Mouse (Mus musculus) kidney, adult 2 months (tissue): ENCODE measurements around the gene Cenpl.

Experiments used
- CTCF ChIP-seq: fragments of 200-500 bp; conservative IDR thresholded peaks from 2 replicates; pipeline ENCODE4 v1.5.1; 2011; ENCODE audit warnings: low read depth, mild to moderate bottlenecking, control low read depth, low read length, moderate library complexity, mixed read lengths; ENCODE audit not compliant: insufficient read depth, insufficient read length
- POLR2A ChIP-seq: fragments of 200-500 bp; IDR thresholded peaks from one replicate; pipeline ENCODE4 v1.6.1; 2011; ENCODE audit warnings: low read depth, low read length, control low read depth

- no peak for TF ChIP-seq POLR2A
- no peak for TF ChIP-seq CTCF
Observed at GRCm38 (mm10) chr1:161035786-161036404, 34.6 kb upstream of the Cenpl start.
